29 mouse cellular contexts compared by ENCODE assay signal in genomic region chr2:90568091-90568490, GRCm38 (mm10). TPM values are rescaled to one million over a fixed set of nuclear protein-coding genes. Genes with fewer than 3 reads are reported as not detected.
DNase-seq lines count a peak whose midpoint lies in the region; ATAC-seq and TF ChIP-seq lines count a peak whose summit lies in the region.
"Had no signal": no experiment of that assay in that cellular context is flagged by ENCODE, and none has a peak within 500 bp of the region (broad histone marks: within the 10 kb centered on the region; RNA-seq: fewer than 3 reads in every experiment).

No protein-coding gene starts in this region.

- H3K27me3 ChIP-seq in cerebellum, adult 2 months (ENCODE audit: control insufficient read depth, insufficient read depth, low read length): no peaks in the 10 kb centered on the region
- H3K27me3 ChIP-seq in liver, embryonic 12.5 days (replicated peaks): no peaks in the 10 kb centered on the region
- H3K27me3 ChIP-seq in liver, postnatal 0 days (ENCODE audit: insufficient read depth, low read length): no peaks in the 10 kb centered on the region
- H3K27me3 ChIP-seq: CH12.LX; embryonic facial prominence, embryonic 13.5 days; heart, embryonic 13.5 days; hindbrain, embryonic 15.5 days had no signal

- ATAC-seq in liver, embryonic 12.5 days: no peak
- ATAC-seq in liver, postnatal 0 days: no peak
- ATAC-seq: activated CD4-positive, CD25-positive, alpha-beta regulatory T cell, adult 4 months; inflammation-experienced regulatory T-cells, adult 6 months had no signal

- H3K4me3 ChIP-seq in cerebellum, adult 2 months (replicated peaks; ENCODE audit: insufficient read depth, low read depth, low read length): no peak overlapping the region
- no peak overlapping the region for H3K4me3 ChIP-seq in liver, embryonic 12.5 days
- no peak overlapping the region for H3K4me3 ChIP-seq in liver, postnatal 0 days (ENCODE audit: low read depth, low read length)
- H3K4me3 ChIP-seq: embryonic facial prominence, embryonic 13.5 days; forebrain, embryonic 10.5 days; gastrocnemius, adult 2 months; heart, embryonic 13.5 days; hindbrain, embryonic 10.5 days; hindbrain, embryonic 15.5 days; limb, embryonic 13.5 days had no signal

- H3K4me1 ChIP-seq in cerebellum, adult 2 months (ENCODE audit: control insufficient read depth, insufficient read depth, low read length): peaks cover 52% of the 10 kb centered on the region
- H3K4me1 ChIP-seq in liver, embryonic 12.5 days: peaks cover 79% of the 10 kb centered on the region
- H3K4me1 ChIP-seq in liver, postnatal 0 days (ENCODE audit: insufficient read depth): peaks cover 50% of the 10 kb centered on the region

- WGBS in cerebellum, adult 2 months: 65% methylated on average over 7 of the region's 7 CpGs
- 86% methylated on average over 7 of the region's 7 CpGs for WGBS in liver, embryonic 12.5 days (ENCODE audit: insufficient replicate concordance)
- WGBS in liver, postnatal 0 days (ENCODE audit: insufficient replicate concordance): 88% methylated on average over 7 of the region's 7 CpGs

- H3K4me2 ChIP-seq in liver, embryonic 12.5 days: no peak overlapping the region
- no peak overlapping the region for H3K4me2 ChIP-seq in liver, postnatal 0 days (ENCODE audit: low read depth, low read length)
- H3K4me2 ChIP-seq: embryonic facial prominence, embryonic 13.5 days; heart, embryonic 13.5 days; hindbrain, embryonic 15.5 days; limb, embryonic 13.5 days; lung, embryonic 14.5 days had no signal

- no peak for TF ChIP-seq CTCF in cerebellum, adult 2 months (IDR thresholded peaks at IDR 0.05; ENCODE audit: borderline replicate concordance, insufficient read depth, low read depth, low read length)
- no peak for TF ChIP-seq CTCF in liver, postnatal 0 days (IDR thresholded peaks at IDR 0.05; ENCODE audit: low read depth)

- DNase-seq in cerebellum, adult 2 months: no peak
- no peak for DNase-seq in cerebellum, adult 9-11 months
- peak; percentile 54 to 83 for DNase-seq in layer of hippocampus, adult 18-20 months (ENCODE audit: low spot score in 2 of 2)
- DNase-seq in layer of hippocampus, adult 9-10 months (ENCODE audit: low spot score): no peak
- no peak for DNase-seq in liver, postnatal 0 days
- peak; percentile 83 for DNase-seq in brain, adult 2 months (ENCODE audit: low read depth, low spot score)
- DNase-seq in heart, adult 11 months: no peak
- DNase-seq: adrenal gland, adult 2 months; adrenal gland, postnatal 36 days; cerebellum, adult 11 months; gastrocnemius, adult 2 months; gastrocnemius, postnatal 36 days; heart, postnatal 14 days; kidney, adult 11 months; kidney, postnatal 14 days; lung, embryonic 14.5 days; lung, postnatal 14 days; midbrain, embryonic 14.5 days had no signal

- H3K9ac ChIP-seq in liver, embryonic 12.5 days: no peak overlapping the region
- no peak overlapping the region; the same call in 1 of the 2 replicates for H3K9ac ChIP-seq in liver, postnatal 0 days (replicated peaks)
- H3K9ac ChIP-seq: embryonic facial prominence, embryonic 13.5 days; heart, embryonic 13.5 days; hindbrain, embryonic 15.5 days; limb, embryonic 13.5 days; liver, embryonic 14.5 days; lung, embryonic 14.5 days had no signal

- no peaks in the 10 kb centered on the region for H3K9me3 ChIP-seq in liver, embryonic 12.5 days (replicated peaks)
- H3K9me3 ChIP-seq in liver, postnatal 0 days (ENCODE audit: low read length): no peaks in the 10 kb centered on the region
- H3K9me3 ChIP-seq: embryonic facial prominence, embryonic 13.5 days; forebrain, embryonic 10.5 days; heart, embryonic 13.5 days; hindbrain, embryonic 10.5 days; hindbrain, embryonic 15.5 days; limb, embryonic 13.5 days had no signal

- no peak for TF ChIP-seq EP300 in liver, postnatal 0 days (IDR thresholded peaks at IDR 0.05; ENCODE audit: low read depth)

- peak overlapping the region; percentile 10; the same call in 1 of the 2 replicates for H3K27ac ChIP-seq in cerebellum, adult 2 months (ENCODE audit: insufficient read depth, low read length)
- H3K27ac ChIP-seq in liver, embryonic 12.5 days: 0 out of 2 replicates have a peak overlapping the region, but pooled peaks have one; percentile 87
- no peak overlapping the region for H3K27ac ChIP-seq in liver, postnatal 0 days (ENCODE audit: low read depth)
- H3K27ac ChIP-seq: embryonic facial prominence, embryonic 13.5 days; forebrain, embryonic 10.5 days; heart, embryonic 13.5 days; hindbrain, embryonic 10.5 days; hindbrain, embryonic 15.5 days; limb, embryonic 13.5 days; liver, embryonic 14.5 days had no signal

- H3K36me3 ChIP-seq in liver, embryonic 12.5 days: no peaks in the 10 kb centered on the region
- no peaks in the 10 kb centered on the region for H3K36me3 ChIP-seq in liver, postnatal 0 days (replicated peaks; ENCODE audit: insufficient read depth, low read length)
- H3K36me3 ChIP-seq: embryonic facial prominence, embryonic 13.5 days; forebrain, embryonic 10.5 days; heart, embryonic 13.5 days; hindbrain, embryonic 10.5 days; hindbrain, embryonic 15.5 days; limb, embryonic 13.5 days had no signal

- TF ChIP-seq POLR2A in cerebellum, adult 2 months (IDR thresholded peaks at IDR 0.05; ENCODE audit: borderline replicate concordance, insufficient read depth, low read length): no peak

RNA-seq across cellular contexts. Expression of gene Ptprj, which starts 12.4 kb away (rescaled TPM):
- polyA plus RNA-seq in cerebellum, adult 2 months (2012; rRNA removed): 25.6 and 26.6 TPM in 2 replicates
- total RNA-seq in layer of hippocampus, adult 18-20 months (2021): 100 to 1,000 TPM; 114 TPM
- polyA plus RNA-seq in liver, embryonic 12.5 days (2016; fragmentation: Nextera tagmentation; extraction: Ambion mirVana): 3.0 and 3.7 TPM in 2 replicates
- polyA plus RNA-seq in liver, postnatal 0 days (2015; fragmentation: Nextera tagmentation; extraction: Ambion mirVana): 2.7 and 2.8 TPM in 2 replicates

Comparison
In these comparisons a context has a peak if more than half of its experiments do, and no peak if none do; other contexts are left out.
1. DNase-seq: peak in layer of hippocampus, adult 18-20 months (2 of 2) and brain, adult 2 months (single experiment); none in cerebellum, adult 2 months (0 of 2), cerebellum, adult 9-11 months (single experiment), layer of hippocampus, adult 9-10 months (single experiment), liver, postnatal 0 days (single experiment) and heart, adult 11 months (single experiment).